Mouse (Mus musculus): Measurements from ENCODE around the gene Fbxw8. TPM values are rescaled to one million over a fixed set of nuclear protein-coding genes. Genes with fewer than 3 reads are reported as not detected.

Gene Fbxw8
- polyA plus RNA-seq, 1 experiment, result 18.4 TPM

DNA sequence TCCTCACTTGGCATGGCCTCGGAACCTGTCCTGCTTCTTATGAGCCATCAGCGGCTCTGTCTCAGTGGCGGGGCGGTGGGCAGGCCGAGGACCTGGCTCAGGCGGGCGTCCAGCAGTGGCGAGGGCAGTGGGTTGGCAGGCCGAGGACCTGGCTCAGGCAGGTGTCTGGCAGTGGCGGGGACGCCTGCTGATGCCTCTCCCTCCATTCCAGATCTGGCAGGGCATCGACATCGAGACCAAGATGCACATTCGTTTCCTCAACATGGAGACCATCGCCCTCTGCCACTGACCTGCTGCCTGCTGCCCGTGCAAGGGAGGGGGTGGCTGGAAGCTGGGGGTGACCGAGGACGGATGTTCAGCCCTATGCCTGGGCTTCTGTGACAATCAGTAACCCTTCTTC is 93.9 kb downstream of the Fbxw8 start:
- Histone ChIP-seq H3K4me3 (ENCODE audit: insufficient read depth, low read depth, low read length) (no peak overlapping the region), H3K4me1 (ENCODE audit: control insufficient read depth, insufficient read depth, insufficient read length, low read length) (no peaks in the 10 kb centered on the region), H3K27ac (replicated peaks; ENCODE audit: low read depth, low read length) (no peak overlapping the region)

DNA sequence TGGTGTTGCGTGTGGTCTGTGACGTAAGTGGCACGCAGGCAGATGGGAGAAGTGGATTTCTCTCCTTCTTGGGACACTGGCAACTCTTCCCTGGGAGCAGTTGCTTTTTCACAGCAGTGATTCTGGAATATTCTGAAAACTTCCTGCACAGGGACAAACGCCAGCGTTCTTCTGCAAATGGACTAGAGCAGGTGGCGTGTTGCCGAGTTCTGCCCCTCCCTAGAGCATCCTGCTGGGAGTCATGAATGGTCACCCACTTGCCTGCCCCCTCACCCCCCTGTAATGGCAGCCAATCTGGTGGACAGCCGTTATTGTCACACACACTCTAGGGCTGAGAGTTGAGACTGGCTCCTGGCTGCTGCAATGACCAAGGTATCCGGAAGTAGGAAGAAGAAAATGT is 95.6 kb downstream of the Fbxw8 start:
- no peak overlapping the region for H3K27ac ChIP-seq (replicated peaks; ENCODE audit: low read depth, low read length)
- H3K4me1 ChIP-seq (ENCODE audit: control insufficient read depth, insufficient read depth, insufficient read length, low read length), result no peaks in the 10 kb centered on the region
- H3K4me3 ChIP-seq (ENCODE audit: insufficient read depth, low read depth, low read length), result no peak overlapping the region

DNA sequence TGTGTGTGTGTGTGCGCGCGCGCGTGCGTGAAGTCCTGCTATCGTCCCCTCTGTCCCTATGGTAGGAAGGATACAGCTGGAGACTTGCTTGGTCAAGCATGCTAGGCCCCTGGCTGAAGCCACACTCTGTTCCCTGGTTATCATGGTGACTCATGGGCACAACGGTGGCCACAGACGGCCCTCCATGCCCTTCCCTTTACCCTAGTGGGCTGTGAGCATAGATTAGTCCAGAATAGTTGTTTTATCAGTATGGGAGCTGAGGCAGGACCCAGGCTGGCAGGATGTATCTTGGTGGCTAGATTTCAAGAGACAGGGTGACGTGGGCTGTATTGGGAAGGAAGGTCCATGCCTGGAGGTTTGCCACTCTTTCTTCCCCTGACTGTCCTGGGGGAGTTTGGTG is 96.4 kb downstream of the Fbxw8 start:
- Histone ChIP-seq H3K4me1 (ENCODE audit: control insufficient read depth, insufficient read depth, insufficient read length, low read length) (no peaks in the 10 kb centered on the region), H3K4me3 (ENCODE audit: insufficient read depth, low read depth, low read length) (no peak overlapping the region), H3K27ac (replicated peaks; ENCODE audit: low read depth, low read length) (no peak overlapping the region)

DNA sequence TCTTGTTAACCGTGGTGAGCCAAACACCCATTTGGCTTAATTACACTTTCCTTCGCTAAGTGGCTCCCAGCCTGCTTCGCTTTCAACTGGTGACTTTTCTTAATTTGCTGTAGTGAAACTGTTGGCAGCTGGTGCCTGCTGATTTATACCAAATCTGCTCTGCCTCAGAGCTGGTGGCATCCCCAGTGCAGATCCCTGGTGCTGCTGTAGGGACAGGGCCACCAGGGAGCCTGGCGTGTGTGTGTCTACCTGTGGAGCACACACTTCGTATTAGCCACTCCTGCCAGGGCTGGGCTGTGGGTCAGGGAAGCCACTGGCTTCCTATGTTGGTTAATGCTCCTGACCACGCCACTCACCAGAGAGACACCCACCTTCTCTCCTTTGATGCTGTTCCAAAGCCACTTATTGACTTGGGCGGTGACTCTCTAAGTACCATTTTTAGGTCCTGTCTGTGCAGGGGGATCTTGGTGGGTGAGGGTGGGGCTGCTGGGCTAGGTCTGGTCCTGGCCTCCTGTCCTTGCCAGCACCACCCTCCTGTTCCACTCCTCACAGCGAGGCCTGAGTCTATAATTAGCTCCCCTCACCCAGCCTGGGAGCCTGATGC is 97.7 kb downstream of the Fbxw8 start:
- Histone ChIP-seq H3K4me3 (ENCODE audit: insufficient read depth, low read depth, low read length) (no peak overlapping the region), H3K4me1 (ENCODE audit: control insufficient read depth, insufficient read depth, insufficient read length, low read length) (no peaks in the 10 kb centered on the region), H3K27ac (replicated peaks; ENCODE audit: low read depth, low read length) (no peak overlapping the region)

DNA sequence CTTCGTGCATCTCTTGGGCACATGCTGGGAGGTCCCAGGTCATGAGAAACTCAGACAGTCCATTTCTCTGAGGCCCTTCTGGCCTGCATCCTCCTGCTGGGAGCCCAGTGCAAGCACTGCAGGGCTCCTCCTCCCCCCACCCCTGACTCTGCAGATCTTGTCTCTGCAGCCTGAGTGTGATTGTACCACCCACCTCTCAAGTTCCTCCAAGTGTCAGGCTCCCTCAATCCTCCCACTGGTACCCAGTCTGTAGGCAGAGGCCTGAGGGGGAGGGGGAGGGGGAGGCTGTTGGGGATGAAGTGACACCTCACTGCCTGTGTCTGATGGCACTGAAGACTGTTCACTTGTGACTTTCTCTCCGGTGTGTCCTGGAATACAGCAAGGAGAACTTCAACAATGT is 102.1 kb downstream of the Fbxw8 start:
- no peaks in the 10 kb centered on the region for H3K4me1 ChIP-seq (ENCODE audit: control insufficient read depth, insufficient read depth, insufficient read length, low read length)

DNA sequence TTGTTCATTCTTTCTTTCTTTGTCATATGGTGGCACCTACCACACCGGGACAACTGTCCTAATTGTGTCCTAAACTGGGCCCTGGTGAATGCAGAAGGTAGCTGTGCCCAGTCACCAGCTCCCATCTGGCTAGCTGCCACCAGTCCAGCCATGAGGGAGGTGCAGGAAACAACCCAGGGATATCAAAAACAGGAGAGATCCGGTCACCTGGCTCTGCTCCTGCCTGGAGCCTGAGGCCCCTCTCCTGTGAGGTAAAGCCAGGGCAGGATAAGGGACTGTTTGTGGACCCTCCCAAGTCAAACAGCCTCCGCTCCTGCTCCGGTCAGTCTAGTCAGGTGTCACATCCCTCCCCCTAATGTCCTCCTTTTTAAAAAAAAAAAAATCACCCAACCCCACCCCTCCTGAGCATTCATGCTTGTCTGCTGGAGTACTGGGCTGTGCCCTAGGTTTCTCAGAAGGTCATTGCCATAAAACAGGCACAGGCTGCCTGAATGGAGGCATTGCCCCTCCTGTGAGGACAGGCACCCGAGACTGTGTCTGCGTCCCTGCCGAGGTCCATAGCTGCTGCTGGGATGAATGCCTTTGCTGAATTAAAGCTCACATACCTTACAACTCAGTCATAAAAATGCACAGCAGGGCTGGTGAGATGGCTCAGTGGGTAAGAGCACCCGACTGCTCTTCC is 103.1 kb downstream of the Fbxw8 start:
- Histone ChIP-seq H3K4me3 (ENCODE audit: insufficient read depth, low read depth, low read length) (no peak overlapping the region), H3K4me1 (ENCODE audit: control insufficient read depth, insufficient read depth, insufficient read length, low read length) (no peaks in the 10 kb centered on the region), H3K27ac (replicated peaks; ENCODE audit: low read depth, low read length) (no peak overlapping the region)

More for the DNA sequence above, 102.1 kb downstream of the Fbxw8 start:
- Histone ChIP-seq H3K4me3 (ENCODE audit: insufficient read depth, low read depth, low read length) (no peak overlapping the region), H3K27ac (replicated peaks; ENCODE audit: low read depth, low read length) (no peak overlapping the region)

DNA sequence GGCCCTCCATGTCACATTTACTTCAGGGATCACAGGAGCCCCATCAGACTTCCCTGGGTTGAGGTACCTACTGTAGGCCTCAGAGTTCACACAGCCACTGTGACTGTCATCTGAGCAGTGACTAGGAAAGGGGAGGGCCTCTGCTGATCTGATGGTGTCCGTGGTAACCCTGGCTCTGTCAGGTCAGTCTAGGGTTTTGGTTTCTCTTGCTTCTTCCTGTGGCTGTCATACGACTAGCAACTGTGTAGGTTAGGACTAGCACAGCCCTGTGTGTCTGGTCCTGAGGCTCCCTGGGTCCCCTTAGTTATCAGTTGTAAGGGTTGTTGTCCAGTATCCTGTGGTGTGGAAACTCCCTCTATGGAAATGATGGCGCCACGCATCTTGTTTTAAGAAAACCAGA is 104.5 kb downstream of the Fbxw8 start:
- H3K27ac ChIP-seq (replicated peaks; ENCODE audit: low read depth, low read length), result no peak overlapping the region
- no peaks in the 10 kb centered on the region for H3K4me1 ChIP-seq (ENCODE audit: control insufficient read depth, insufficient read depth, insufficient read length, low read length)
- H3K4me3 ChIP-seq (ENCODE audit: insufficient read depth, low read depth, low read length), result no peak overlapping the region

DNA sequence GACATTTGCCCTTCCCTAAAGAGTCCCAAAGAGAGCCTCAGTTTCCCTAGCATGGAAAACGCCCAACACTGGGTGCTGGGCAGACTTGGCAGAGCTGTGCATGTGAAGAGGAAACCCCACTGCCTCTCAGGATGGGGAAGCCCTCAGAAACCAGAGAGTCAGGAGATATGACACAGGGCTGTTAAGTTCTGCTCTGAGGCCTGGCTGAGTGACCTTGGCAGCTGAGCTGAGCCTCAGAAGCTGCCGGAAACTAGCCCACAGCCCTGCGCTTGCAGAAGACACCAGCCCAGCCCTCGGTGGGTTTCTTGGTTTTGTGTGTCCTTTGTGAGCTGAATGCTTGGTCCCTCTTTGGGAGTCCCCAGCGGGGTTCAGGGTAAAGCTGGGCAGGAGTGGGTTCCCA is 106.3 kb downstream of the Fbxw8 start:
- no peak overlapping the region for H3K27ac ChIP-seq (replicated peaks; ENCODE audit: low read depth, low read length)
- H3K4me3 ChIP-seq (ENCODE audit: insufficient read depth, low read depth, low read length), result no peak overlapping the region
- no peaks in the 10 kb centered on the region for H3K4me1 ChIP-seq (ENCODE audit: control insufficient read depth, insufficient read depth, insufficient read length, low read length)

DNA sequence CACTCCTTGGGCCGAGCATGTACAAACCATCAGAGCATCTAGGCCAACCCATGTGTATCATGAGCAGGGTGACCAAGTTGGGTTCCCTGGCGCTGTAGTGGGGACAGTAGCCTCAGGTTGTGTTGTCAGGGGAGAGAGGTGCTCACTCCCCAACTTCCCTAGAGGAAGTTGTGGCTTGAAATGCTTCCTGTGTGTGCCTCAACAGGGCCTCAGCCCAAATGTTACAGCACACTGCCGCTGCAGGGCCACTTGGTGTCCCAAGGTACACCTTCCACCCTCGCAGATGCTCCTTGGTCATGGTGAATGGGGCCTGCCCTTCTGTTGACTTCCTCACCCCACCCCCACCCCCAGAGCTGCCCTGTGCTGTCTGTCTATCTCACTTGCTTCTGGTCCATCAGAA is 106.9 kb downstream of the Fbxw8 start:
- no peak overlapping the region for H3K4me3 ChIP-seq (ENCODE audit: insufficient read depth, low read depth, low read length)
- no peaks in the 10 kb centered on the region for H3K4me1 ChIP-seq (ENCODE audit: control insufficient read depth, insufficient read depth, insufficient read length, low read length)
- no peak overlapping the region for H3K27ac ChIP-seq (replicated peaks; ENCODE audit: low read depth, low read length)

DNA sequence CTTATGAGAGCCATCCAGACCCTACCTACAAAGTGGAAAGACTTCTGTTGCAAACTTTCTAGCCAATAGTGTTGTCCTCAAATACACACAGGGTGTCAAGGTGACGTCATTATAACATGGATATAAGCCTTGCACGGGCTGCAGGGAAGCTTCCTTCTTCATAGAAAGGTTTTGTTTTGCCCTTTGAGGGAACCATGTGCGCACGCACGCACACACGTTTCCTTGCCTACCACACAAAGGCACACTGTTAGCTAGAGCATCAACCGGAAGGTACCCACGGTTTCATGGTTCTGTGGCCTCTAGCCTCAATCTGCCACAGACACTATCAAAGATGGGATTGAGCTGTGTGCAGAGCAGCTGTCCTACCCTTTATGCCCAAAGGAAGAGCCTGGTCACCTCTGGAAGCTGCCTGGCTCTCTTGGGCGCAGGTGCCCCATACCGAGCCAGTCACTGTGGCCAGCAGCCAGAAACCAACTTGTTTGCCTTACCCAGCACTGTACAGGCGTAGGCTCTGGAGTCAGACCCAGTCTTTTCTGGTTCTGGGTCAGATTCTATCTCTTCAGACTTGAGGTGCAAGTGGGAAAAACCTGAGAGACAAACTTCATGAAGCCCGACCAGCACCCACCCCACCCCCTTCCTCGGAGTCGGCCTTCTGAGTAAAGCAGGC is 108.0 kb downstream of the Fbxw8 start:
- Histone ChIP-seq H3K27ac (replicated peaks; ENCODE audit: low read depth, low read length) (no peak overlapping the region), H3K4me3 (ENCODE audit: insufficient read depth, low read depth, low read length) (no peak overlapping the region), H3K4me1 (ENCODE audit: control insufficient read depth, insufficient read depth, insufficient read length, low read length) (no peaks in the 10 kb centered on the region)

DNA sequence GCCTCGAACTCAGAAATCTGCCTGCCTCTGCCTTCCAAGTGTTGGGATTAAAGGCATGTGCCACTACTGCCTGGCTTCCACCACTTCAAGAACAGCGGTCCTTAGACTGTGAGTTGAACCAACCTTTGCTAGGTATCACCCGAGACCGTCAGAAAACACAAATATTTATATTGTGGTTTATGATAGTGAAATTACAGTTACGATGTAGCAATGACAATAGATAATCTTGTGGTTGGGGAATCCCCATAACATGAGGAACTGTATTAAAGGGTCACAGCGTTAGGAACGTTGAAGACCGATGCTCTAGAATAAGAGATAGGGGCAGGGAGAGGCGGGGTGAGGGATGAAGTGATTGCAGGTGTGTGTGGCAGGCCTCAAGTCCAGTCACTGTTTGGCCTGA is 109.9 kb downstream of the Fbxw8 start:
- H3K27ac ChIP-seq (replicated peaks; ENCODE audit: low read depth, low read length), result no peak overlapping the region
- no peaks in the 10 kb centered on the region for H3K4me1 ChIP-seq (ENCODE audit: control insufficient read depth, insufficient read depth, insufficient read length, low read length)
- H3K4me3 ChIP-seq (ENCODE audit: insufficient read depth, low read depth, low read length), result no peak overlapping the region

DNA sequence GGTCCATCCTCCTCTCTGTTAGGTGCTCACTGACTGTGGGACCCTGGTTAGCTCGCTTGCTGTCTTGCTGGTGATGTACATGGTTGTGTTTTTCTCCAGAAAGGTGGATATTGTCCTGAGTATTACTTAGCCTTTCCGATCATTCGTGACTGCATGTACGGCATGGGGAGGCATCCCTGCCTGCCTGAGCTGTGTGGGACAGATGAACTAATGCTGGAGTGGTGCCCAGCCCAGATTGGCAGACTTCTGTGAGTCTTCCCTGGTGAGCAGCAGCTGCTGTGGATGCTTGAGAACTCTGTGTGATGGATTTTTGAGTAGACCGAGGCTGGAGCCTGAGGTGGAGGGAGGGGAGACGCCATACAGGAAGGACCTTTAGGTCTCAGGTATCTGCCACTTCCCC is 110.4 kb downstream of the Fbxw8 start:
- no peak overlapping the region for H3K4me3 ChIP-seq (ENCODE audit: insufficient read depth, low read depth, low read length)
- H3K27ac ChIP-seq (replicated peaks; ENCODE audit: low read depth, low read length), result no peak overlapping the region
- H3K4me1 ChIP-seq (ENCODE audit: control insufficient read depth, insufficient read depth, insufficient read length, low read length), result no peaks in the 10 kb centered on the region

DNA sequence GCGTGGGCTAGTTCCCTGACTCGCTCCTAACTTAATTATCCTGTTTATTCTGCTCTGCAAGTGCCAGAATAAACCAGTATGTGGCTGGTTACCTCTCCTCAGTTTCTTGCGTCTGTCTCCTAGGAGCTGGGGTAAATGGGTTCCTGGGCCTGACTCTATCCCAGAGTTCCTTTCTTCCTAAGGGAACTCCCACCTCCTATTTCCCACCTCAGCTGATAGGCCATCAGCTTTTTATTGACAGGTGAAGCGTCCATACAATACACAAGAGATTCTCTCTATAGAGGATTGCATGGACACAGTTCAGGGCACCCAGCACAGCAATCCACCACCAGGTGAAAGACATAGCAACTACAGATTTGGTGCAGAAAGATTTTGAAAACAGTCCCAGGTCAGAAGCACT is 111.5 kb downstream of the Fbxw8 start:
- Histone ChIP-seq H3K4me1 (ENCODE audit: control insufficient read depth, insufficient read depth, insufficient read length, low read length) (no peaks in the 10 kb centered on the region), H3K4me3 (ENCODE audit: insufficient read depth, low read depth, low read length) (no peak overlapping the region), H3K27ac (replicated peaks; ENCODE audit: low read depth, low read length) (no peak overlapping the region)

DNA sequence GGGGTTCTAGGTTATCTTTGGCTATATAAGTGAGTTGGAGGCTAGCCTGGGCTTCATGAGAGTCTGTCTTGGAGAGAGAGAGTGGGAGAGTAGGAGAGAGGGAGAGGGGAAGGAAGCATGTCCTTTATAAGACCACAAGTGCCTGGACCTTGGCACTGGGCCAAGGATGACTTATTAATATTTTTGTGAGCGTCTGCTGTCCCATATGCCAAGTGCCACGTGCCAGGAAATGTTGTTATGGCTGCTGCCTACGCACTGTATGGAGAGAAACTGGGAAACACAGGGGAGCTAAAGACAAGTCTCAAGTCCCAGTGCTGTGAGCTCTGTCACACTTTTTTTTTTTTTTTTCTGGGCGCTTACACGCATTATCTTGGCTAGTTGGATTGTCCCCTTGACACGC is 112.7 kb downstream of the Fbxw8 start:
- no peak overlapping the region for H3K27ac ChIP-seq (replicated peaks; ENCODE audit: low read depth, low read length)
- H3K4me3 ChIP-seq (ENCODE audit: insufficient read depth, low read depth, low read length), result no peak overlapping the region
- H3K4me1 ChIP-seq (ENCODE audit: control insufficient read depth, insufficient read depth, insufficient read length, low read length), result no peaks in the 10 kb centered on the region

DNA sequence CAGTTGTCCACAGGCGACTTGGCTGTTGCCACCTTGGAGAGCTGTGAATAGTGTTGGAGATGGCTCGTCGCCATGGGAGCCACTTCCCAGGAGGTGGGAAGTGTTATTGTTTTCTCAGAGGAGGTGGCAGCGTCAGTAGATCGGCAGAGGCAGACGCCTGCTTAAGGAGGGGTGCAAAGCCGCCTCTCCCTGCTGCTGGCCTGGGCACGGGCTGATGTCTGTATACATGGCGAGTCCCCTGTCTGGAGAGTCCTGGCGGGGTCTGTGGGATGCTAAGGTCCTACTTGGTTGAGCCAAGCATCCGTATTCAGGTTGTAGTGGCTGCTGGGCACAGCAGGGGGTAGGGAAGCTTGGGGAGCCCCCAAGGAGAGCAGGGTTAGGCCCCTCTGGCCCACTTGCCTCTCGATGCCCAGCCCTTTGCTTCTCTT is 116.0 kb downstream of the Fbxw8 start:
- H3K4me1 ChIP-seq (ENCODE audit: control insufficient read depth, insufficient read depth, insufficient read length, low read length), result no peaks in the 10 kb centered on the region
- no peak overlapping the region for H3K27ac ChIP-seq (replicated peaks; ENCODE audit: low read depth, low read length)
- H3K4me3 ChIP-seq (ENCODE audit: insufficient read depth, low read depth, low read length), result no peak overlapping the region

Measured in brown adipose tissue, adult 24 weeks (tissue).